Mouse (Mus musculus): ENCODE measurements around the gene Rnf213. TPM values are rescaled to one million over a fixed set of nuclear protein-coding genes. Genes with fewer than 3 reads are reported as not detected.

Rnf213 gene
- total RNA-seq, 1 experiment from 2014 or later: 78.2 TPM

DNA sequence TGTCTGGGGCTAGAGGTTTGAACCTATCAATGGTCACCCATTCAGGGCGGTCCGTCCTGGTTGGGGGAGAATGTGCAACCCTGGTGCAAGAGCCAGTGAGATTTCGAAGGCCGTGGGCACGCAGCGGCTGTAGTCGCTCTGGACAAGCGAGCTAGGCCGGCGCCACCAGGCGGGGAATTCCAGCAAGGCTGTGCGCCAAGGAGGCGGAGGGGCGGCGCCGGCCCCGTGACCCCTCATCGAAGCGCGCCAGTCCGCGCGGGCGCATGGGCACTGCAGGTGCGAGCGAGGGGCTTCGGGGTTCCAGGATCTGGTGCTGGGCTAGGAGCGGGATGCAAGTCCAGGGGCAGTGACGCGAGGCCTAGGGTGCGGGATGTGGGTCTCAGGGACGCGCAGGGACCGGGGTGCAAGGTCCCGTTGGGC lies 3.0 kb upstream of the Rnf213 start:
- ATAC-seq (replicated peaks; ENCODE audit: low read depth, poor library complexity, severe bottlenecking): 0 out of 2 replicates have a peak, but pooled peaks have one; percentile 1

DNA sequence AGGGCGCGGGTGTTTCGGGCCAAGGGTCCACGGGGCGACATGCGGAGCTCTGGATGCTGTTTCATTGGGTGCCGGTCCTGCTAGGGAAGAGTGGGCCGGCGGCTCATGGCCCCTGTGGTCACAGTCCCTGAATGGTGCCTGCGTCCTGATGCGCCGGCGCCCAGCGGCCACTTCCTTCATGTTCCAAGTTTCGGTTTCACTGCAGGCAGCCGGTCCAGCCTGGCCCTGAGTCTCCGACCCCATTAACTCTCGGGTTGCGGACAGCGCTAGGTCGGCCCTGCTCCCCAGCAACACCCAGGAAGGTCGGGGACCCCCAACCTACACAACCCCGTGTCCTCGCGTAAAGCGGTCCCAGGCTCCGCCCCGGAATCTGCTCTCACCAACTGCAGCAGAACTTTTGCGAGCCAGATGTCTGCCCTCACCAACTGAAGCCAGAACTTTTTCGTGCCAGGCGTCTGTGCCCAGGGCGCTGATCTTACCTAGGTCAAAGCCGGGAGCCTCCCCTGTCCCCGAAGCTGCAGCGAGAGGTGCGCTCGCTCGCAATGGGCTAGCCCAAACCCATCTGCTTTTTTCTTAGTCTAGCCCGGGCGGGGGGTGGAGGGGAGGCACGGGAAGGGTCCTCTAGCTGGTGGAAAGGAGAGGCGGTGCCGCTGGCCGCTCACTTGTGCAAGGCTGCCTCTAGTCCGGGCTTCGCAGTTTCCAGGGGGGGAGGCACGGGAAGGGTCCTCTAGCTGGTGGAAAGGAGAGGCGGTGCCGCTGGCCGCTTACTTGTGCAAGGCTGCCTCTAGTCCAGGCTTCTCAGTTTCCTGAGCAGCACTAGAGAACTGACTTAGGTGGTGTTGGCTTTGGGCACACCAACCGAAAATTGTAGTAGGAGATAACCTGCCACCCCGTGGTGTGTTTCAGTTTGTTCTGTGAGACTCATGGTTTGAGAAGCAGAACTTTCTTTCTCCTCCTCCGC lies 2.3 kb upstream of the Rnf213 start:
- ATAC-seq (replicated peaks; ENCODE audit: low read depth, poor library complexity, severe bottlenecking): peak; percentile 28

DNA sequence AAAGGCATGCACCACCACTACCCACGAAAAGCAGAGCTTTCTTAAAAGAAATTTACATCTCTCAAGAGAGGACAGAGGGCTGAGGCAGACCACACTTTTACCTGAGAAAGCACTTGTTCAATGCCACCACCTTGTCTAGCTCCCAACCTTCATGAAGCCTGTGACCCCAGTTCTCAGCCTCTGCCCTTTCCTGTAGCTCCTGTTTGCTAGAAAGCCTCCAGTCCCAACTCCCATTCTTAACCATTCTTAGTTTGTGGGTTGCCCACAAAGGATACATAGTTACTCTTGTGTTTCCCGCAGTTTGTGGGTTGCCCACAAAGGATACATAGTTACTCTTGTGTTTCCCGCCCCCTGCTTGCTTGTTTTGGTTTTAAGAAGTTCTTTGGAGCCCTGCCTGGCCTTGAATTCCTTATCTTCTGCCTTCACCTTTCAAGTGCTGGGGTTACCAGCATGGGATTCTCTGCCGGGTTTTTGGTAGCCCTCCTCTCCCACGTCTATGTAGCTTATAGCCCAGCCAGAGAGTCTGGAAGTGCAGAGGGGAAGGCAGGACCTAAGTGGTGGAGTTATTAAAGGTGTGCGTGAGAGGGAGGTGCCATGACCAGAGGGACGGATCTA lies 1.4 kb upstream of the Rnf213 start:
- peak; percentile 22 for ATAC-seq (replicated peaks; ENCODE audit: low read depth, poor library complexity, severe bottlenecking)

DNA sequence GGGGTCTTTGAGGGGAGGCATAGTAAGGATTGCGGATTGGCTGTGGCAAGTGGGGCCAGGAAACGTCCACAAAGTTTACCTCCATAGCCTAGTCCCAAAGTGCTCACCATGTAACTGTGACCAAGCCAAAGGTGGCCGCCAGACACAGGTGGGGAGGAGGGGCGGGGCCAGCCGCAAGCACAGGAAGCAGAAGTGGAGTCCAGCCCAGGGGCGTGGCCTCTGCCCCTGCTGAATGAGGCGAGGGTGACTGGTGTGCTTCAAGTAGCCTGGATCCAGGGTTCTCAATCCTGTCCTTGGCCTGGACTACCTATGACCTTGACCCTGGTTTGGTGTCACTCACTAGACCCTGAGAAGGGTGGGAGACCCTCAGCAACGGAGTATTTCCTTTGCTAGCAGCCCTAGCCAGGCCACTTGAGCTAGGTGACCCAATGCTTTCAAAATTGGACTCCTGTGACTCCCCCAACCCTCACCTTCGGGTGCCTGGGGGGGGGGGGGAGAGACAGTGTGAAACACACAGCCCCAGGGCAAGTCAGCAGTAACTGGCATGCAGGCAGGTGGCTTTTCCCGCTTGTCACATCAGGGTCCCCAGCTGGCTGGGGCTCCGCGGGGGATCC lies 792 bp upstream of the Rnf213 start:
- peak; percentile 43 for ATAC-seq (replicated peaks; ENCODE audit: low read depth, poor library complexity, severe bottlenecking)

DNA sequence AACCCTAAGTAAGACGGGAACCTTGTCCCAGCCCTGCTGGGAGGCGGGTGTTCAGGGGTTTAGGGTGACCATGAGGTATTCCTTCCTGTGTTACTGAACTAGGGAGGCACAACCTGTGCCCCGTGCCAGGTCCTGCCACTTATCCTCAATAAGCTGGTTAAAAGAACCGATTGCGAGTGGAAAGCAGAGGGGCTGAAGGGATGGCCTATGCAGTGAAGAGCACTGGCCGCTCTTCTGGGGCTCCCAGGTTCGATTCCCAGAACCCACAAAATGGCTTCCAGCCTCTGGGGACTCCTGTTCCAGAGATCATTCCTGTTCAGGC lies 544 bp downstream of the Rnf213 start:
- ATAC-seq (replicated peaks; ENCODE audit: low read depth, poor library complexity, severe bottlenecking): no peak

DNA sequence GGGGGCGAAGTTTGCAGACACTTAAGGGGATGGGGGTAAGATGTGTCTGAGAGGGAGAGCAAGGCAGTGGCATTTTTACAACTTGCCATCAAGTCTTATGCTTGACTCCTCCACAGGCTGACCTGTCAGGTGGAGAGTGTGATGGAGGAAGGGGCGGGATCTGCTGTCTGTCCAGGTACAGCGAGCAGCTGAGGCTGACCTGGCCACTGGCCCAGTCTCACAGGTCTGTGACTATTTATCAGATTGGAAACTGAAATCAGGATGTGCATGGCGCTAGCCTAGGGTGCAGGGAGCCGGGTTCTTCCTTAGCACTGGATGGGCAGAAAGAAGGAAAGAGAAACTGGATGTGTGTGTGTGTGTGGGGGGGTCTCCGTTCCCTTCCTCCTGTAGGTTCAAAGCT lies 1.3 kb downstream of the Rnf213 start:
- no peak for ATAC-seq (replicated peaks; ENCODE audit: low read depth, poor library complexity, severe bottlenecking)

GRCm38 (mm10) chr11:119395394-119395793 lies 2.5 kb downstream of the Rnf213 start:
- no peak for ATAC-seq (replicated peaks; ENCODE audit: low read depth, poor library complexity, severe bottlenecking)

- ATAC-seq (replicated peaks; ENCODE audit: low read depth, poor library complexity, severe bottlenecking): no peak
Measured at GRCm38 (mm10) chr11:119395931-119396330, 3.0 kb downstream of the Rnf213 start.

DNA sequence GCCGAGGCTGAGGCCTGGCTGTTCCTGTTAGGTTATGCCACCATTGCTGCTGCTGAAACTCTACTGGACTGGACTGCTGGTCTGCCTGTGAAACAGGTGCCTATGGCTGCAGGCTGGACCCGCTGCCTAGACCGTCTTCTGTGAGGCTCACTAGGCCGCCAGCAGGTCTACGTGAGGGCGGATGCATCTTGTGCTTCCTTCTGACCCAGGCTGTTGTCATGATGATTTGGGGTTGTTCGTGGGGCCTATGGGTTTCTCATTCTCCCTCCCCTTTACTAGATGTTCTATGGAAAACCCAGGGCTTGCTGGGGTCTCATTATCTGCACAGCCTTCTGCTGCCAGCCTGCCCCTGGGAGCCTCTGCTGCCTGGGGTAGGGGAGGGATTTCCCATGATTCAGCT lies 3.6 kb downstream of the Rnf213 start:
- ATAC-seq (replicated peaks; ENCODE audit: low read depth, poor library complexity, severe bottlenecking): no peak

GRCm38 (mm10) chr11:119402501-119403160 lies 9.7 kb downstream of the Rnf213 start:
- no peak for ATAC-seq (replicated peaks; ENCODE audit: low read depth, poor library complexity, severe bottlenecking)

DNA sequence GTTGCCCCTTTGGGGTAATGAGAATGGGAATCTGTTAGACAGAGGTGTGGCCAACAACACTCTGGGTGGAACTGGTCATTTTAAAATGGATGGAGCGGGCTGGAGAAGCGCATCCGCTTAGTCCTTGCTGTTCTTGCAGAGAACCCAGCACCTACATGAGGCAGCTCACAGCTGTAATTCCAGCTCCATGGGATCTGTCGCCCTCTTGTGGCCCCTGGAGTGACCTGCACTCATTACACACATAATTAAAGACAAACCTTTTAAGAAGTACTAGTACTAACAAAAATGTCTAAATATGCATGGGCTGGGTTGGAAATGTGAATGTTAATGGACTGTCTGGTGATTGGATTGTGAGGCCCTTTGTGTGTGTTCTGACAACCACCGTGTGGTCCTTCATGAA lies 11.7 kb downstream of the Rnf213 start:
- ATAC-seq (replicated peaks; ENCODE audit: low read depth, poor library complexity, severe bottlenecking): peak; percentile 84

GRCm38 (mm10) chr11:119407381-119407780 lies 14.5 kb downstream of the Rnf213 start:
- ATAC-seq (replicated peaks; ENCODE audit: low read depth, poor library complexity, severe bottlenecking): no peak

- no peak for ATAC-seq (replicated peaks; ENCODE audit: low read depth, poor library complexity, severe bottlenecking)
Measured at GRCm38 (mm10) chr11:119407977-119408376, 15.1 kb downstream of the Rnf213 start.

- peak; percentile 82 for ATAC-seq (replicated peaks; ENCODE audit: low read depth, poor library complexity, severe bottlenecking)
Measured at GRCm38 (mm10) chr11:119419327-119420118, 26.6 kb downstream of the Rnf213 start.

DNA sequence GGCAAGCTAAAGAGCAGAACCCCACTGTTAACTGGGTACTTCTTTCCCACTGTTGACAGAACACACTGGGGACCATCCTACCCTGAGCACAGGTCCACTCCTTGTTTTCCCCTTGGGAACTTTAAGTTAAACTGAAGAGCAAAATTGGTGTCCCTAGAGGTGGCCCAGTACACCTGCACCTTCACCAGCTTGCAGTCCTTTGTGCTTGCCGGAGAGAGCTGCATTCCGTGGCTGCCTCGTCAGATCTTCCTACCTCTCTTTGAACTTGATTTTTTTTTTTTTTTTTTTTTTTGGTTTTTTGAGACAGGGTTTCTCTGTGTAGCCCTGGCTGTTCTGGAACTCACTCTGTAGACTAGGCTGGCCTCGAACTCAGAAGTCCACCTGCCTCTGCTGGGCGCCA lies 27.5 kb downstream of the Rnf213 start:
- no peak for ATAC-seq (replicated peaks; ENCODE audit: low read depth, poor library complexity, severe bottlenecking)

GRCm38 (mm10) chr11:119427431-119427830 lies 34.5 kb downstream of the Rnf213 start:
- ATAC-seq (replicated peaks; ENCODE audit: low read depth, poor library complexity, severe bottlenecking): no peak

DNA sequence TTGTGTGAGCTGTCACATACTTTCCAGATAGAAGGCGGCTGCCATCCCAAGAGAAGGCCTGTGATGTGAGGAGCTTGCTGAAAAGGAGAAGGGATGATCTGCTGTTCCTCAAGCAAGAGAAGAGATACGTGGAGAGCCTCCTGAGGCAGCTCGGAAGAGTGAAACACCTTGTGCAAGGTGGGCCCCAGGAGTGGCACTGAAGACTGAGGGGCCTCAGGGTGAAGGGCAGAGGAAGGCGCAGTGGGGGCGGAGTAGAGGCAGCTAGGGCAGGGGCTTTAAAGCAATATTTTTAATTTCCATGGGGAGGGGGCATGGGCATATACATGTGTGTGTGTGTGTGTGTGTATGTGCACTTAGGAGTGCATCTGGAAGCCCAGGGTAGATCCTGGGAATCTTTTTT lies 35.1 kb downstream of the Rnf213 start:
- no peak for ATAC-seq (replicated peaks; ENCODE audit: low read depth, poor library complexity, severe bottlenecking)

DNA sequence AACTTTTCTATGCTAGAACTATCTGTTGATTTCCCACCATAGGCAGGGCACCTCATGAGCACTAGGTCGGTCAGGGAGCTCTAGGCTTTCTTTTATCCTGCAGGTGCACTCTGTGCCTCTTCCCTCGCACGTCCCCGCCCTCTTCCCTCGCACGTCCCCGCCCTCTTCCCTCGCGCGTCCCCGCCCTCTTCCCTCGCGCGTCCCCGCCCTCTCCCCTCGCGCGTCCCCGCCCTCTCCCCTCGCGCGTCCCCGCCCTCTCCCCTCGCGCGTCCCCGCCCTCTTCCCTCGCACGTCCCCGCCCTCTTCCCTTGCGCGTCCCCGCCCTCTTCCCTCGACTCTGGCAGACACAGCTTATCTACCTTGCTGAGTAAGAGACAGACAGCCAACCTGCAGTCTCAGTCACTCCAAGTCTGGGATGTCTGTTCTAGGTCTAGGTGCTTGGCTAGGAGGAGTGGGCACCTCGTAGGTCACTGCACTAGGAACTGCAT lies 35.8 kb downstream of the Rnf213 start:
- ATAC-seq (replicated peaks; ENCODE audit: low read depth, poor library complexity, severe bottlenecking): peak; percentile 84

- ATAC-seq (replicated peaks; ENCODE audit: low read depth, poor library complexity, severe bottlenecking): no peak
Measured at GRCm38 (mm10) chr11:119431516-119431915, 38.6 kb downstream of the Rnf213 start.

DNA sequence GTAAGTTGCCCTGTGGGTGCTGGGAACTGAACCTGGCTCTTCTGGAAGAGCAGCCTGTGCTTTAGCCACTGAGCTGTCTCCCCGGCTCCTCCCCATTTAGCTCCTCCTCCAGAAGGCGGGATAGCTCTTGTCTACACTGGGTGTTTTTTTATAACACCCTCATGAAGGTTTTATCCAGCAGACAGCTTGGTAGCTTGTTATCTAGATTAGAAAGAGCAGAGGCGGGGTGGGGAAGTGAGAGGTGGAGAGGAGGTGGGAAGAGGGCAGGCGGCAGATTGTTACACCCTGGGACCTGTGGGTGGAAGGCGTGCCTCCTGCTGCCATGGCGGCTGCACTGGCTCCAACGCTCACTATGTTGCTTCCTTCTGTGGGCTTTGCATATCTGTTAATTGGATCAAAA lies 39.8 kb downstream of the Rnf213 start:
- ATAC-seq (replicated peaks; ENCODE audit: low read depth, poor library complexity, severe bottlenecking): peak; percentile 43

Measured in common myeloid progenitor, adult 5-6 weeks (primary cell).